Mouse (Mus musculus) bone marrow macrophage, adult 2 months (primary cell): ENCODE data around the gene Tns3. TPM values are rescaled to one million over a fixed set of nuclear protein-coding genes. Genes with fewer than 3 reads are reported as not detected.

Experiments used
- H3K27ac ChIP-seq: 2 replicates; pipeline ENCODE4 v1.5.1; 2012; ENCODE audit warnings: low read depth, low read length; ENCODE audit not compliant: insufficient read depth
- H3K4me1 ChIP-seq: 2 replicates; pipeline ENCODE4 v1.6.1; 2012; ENCODE audit warnings: low read length; ENCODE audit not compliant: control insufficient read depth, insufficient read depth
- H3K4me3 ChIP-seq: 2 replicates; pipeline ENCODE4 v1.5.1; 2012; ENCODE audit warnings: mild to moderate bottlenecking, low read length, moderate library complexity; ENCODE audit not compliant: insufficient read depth
- CTCF ChIP-seq: IDR thresholded peaks from 2 replicates; pipeline ENCODE4 v1.5.1; 2012; ENCODE audit warnings: low read depth, mild to moderate bottlenecking, low read length, moderate library complexity
- POLR2A ChIP-seq: IDR thresholded peaks from 2 replicates; pipeline ENCODE4 v1.6.1; 2012; ENCODE audit warnings: mild to moderate bottlenecking, low read depth, low read length, borderline replicate concordance
- polyA plus RNA-seq: library from polyadenylated mRNA; stranded (reverse); fragments of >200 nt; gene quantifications from 2 replicates; pipeline ENCODE4 v1.2.4, GENCODE M21; 2012; ENCODE audit not compliant: missing spikeins, insufficient read depth, insufficient read length

Gene Tns3
- polyA plus RNA-seq, 1 experiment = 102 TPM

DNA sequence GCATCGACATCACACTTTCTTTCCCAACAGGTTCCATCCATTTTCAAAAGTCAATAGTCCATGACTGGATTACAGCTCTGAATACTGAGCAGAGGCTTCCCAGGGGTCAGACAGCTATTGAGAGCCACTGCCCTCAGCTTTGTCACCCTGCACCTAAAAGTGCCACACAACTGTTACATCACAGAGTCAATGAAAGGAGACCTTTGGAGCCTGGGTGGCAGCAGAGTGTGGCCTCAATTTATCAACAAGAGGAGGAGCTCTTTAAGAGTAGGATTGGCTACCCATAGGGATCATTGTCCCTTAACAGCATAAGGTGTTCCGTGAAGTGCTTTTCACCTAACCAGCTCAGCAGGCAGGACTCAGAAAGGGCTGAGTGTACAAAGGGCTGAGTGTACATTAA lies 154.0 kb downstream of the Tns3 start:
- no peak overlapping the region for H3K4me3 ChIP-seq
- H3K4me1 ChIP-seq = no peaks in the 10 kb centered on the region
- no peak for TF ChIP-seq POLR2A
- TF ChIP-seq CTCF = no peak
- H3K27ac ChIP-seq = no peak overlapping the region

DNA sequence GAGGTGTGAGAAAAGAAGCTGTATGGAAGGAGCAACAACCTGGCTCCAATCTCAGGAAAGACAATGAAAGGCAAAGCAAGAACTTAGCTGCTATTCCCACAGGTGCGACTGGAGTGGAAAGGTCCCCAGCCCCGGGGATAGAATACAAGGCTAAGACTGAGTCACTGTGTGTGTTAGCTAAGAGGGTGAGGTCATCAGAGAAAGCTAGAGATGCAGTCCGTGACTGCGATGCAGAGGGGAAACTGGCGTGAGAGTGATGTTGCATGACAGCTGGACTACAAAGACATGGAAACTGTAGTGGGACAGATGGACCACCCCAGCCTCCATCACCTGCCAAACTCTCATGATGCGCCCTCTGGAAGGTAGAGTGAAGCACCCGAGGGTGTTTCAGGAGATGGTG lies 154.7 kb downstream of the Tns3 start:
- no peak overlapping the region for H3K27ac ChIP-seq
- no peaks in the 10 kb centered on the region for H3K4me1 ChIP-seq
- no peak overlapping the region for H3K4me3 ChIP-seq
- TF ChIP-seq CTCF = no peak
- TF ChIP-seq POLR2A = no peak

GRCm38 (mm10) chr11:8503735-8504134 lies 160.6 kb downstream of the Tns3 start:
- H3K27ac ChIP-seq = no peak overlapping the region
- no peak for TF ChIP-seq CTCF
- H3K4me1 ChIP-seq = no peaks in the 10 kb centered on the region
- H3K4me3 ChIP-seq = no peak overlapping the region

DNA sequence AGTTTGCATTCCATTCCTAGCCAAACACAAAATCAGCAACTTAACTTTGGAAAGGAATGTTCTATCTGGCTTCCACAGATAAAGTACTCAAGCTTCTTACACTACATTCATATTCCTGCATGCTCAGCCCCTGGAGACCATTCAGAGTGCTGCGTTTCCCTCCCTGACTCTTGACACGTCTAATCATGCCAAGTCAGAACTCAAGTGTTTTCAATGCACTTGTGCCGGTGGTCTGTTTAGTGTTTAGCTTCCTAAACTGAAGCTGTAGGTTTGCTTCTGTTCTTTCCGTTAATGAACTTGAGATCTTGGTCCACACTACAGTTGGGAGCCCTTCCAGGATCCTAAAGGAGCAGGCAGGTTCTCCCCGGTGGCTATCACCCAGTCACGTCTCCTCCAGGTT lies 163.5 kb downstream of the Tns3 start:
- TF ChIP-seq POLR2A (no peak), CTCF (no peak)
- Histone ChIP-seq H3K4me3 (no peak overlapping the region), H3K4me1 (peaks cover 17% of the 10 kb centered on the region), H3K27ac (no peak overlapping the region)

GRCm38 (mm10) chr11:8497136-8497535 lies 167.2 kb downstream of the Tns3 start:
- peak overlapping the region; percentile 47 for H3K27ac ChIP-seq
- H3K4me3 ChIP-seq = no peak overlapping the region
- peaks cover 17% of the 10 kb centered on the region for H3K4me1 ChIP-seq
- TF ChIP-seq CTCF = no peak
- no peak for TF ChIP-seq POLR2A

- Histone ChIP-seq H3K27ac (peak overlapping the region; percentile 24), H3K4me1 (peaks cover 17% of the 10 kb centered on the region), H3K4me3 (no peak overlapping the region)
- no peak for TF ChIP-seq CTCF
- TF ChIP-seq POLR2A = no peak
Observed at GRCm38 (mm10) chr11:8496686-8497085, 167.6 kb downstream of the Tns3 start.

GRCm38 (mm10) chr11:8495801-8496200 lies 168.5 kb downstream of the Tns3 start:
- Histone ChIP-seq H3K4me1 (peaks cover 17% of the 10 kb centered on the region), H3K4me3 (no peak overlapping the region), H3K27ac (no peak overlapping the region)
- TF ChIP-seq CTCF = no peak
- no peak for TF ChIP-seq POLR2A

DNA sequence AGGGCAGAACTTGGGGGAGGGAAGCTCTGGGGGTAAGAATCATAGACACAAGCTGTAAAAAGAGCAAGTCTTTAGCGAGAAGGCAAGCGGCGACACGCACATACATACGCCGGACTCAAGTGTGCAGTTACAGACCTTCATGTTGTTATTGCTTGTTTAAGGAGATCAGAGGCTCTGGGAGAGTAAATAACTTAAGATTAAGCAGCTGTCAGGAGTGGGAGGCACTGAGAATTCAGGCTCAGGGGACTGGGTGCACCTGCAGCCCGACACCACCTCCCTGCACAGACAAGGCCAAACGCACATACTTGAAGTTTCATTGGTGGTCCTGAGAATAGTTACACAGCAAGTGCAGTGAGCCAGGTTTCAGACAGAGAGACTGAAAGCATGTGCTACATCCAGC lies 169.3 kb downstream of the Tns3 start:
- TF ChIP-seq CTCF = no peak
- TF ChIP-seq POLR2A = no peak
- Histone ChIP-seq H3K4me1 (peaks cover 17% of the 10 kb centered on the region), H3K4me3 (no peak overlapping the region), H3K27ac (no peak overlapping the region)

- H3K4me1 ChIP-seq = peaks cover 17% of the 10 kb centered on the region
- no peak overlapping the region for H3K27ac ChIP-seq
- H3K4me3 ChIP-seq = no peak overlapping the region
- TF ChIP-seq POLR2A (no peak), CTCF (no peak)
Observed at GRCm38 (mm10) chr11:8493931-8494490, 170.3 kb downstream of the Tns3 start.

- Histone ChIP-seq H3K4me1 (peaks cover 8% of the 10 kb centered on the region), H3K4me3 (no peak overlapping the region), H3K27ac (no peak overlapping the region)
- no peak for TF ChIP-seq POLR2A
- TF ChIP-seq CTCF = no peak
Observed at GRCm38 (mm10) chr11:8492332-8492731, 172.0 kb downstream of the Tns3 start.

DNA sequence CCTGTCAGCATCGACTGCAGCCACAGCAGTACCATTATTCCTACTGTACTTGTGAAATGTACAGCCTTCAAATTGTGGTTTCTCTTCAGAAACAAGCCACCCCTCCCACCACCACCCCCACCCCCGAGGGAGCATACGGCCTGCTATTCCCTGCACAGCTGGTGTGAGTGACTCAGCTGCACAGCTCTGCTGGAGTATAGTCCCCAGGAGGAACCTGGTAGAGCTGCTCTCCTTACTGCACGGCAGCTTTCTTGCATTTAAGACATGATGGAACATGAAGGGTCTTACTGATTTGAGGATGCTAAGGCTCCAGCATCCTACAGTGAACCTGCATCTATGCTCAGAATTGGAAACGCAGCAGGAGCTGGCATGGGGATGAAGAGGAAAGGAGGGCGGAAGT lies 176.1 kb downstream of the Tns3 start:
- Histone ChIP-seq H3K4me3 (no peak overlapping the region), H3K27ac (no peak overlapping the region), H3K4me1 (peaks cover 14% of the 10 kb centered on the region)
- TF ChIP-seq CTCF = no peak
- no peak for TF ChIP-seq POLR2A

DNA sequence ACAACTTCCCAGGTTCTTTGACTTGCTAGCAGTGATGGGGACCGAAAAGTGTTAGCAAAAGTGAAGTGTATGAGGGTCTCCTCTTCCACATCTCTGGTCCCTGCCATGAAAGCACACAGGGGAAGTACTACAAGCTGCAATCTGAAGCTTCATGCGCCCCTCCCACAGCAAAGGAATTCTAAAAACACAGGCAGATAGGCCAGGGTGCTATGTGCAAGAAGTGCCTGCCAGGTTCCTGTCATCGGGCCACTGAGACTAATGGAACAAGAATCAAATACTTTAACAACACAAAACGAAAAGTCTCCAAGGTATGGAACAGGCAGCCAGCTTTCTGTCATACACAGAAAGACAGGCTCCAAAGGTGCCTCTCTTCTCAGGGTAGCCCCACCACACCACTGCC lies 177.8 kb downstream of the Tns3 start:
- TF ChIP-seq POLR2A (no peak), CTCF (no peak)
- no peak overlapping the region for H3K27ac ChIP-seq
- H3K4me1 ChIP-seq = peaks cover 14% of the 10 kb centered on the region
- H3K4me3 ChIP-seq = no peak overlapping the region
